Mouse (Mus musculus) E14TG2a.4 (cell line): ENCODE results near the gene Gm38392.

Experiments
- CTCF ChIP-seq: conservative IDR thresholded peaks from 2 replicates; pipeline ENCODE4 v1.5.1; 2014; ENCODE audit warnings: low read length
- NANOG ChIP-seq: IDR thresholded peaks from 2 replicates; pipeline ENCODE4 v1.6.1; 2014; ENCODE audit warnings: borderline replicate concordance, low read length, mixed read lengths

DNA sequence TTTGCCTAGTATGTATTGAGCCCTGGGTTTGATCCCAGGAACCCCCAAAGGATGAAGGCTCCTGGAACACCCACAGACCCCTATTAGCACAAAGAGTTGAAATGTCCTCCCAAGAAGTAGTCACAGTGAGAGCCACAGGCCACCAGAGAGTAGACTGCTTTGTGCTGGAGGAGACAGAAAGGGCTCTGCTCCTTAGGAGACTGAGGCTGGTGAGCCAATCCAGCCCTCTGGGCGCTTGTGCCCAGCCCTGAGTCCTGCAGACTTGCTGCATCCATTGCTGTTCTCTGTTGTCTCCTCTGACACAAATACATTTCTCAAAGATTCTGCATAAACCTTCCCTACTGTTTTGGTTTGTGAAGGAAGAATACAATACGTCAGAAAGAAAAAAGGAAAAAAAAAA, 76.1 kb downstream of the Gm38392 start:
- no peak for TF ChIP-seq CTCF
- no peak for TF ChIP-seq NANOG
